Mouse (Mus musculus): ENCODE data around the gene 1700025F22Rik. TPM values are rescaled to one million over a fixed set of nuclear protein-coding genes. Genes with fewer than 3 reads are reported as not detected.
"Not testable (repeated sequence)": the region's sequence is repeated elsewhere in the genome, so short reads cannot be mapped to it uniquely, and the experiment has no call there.

1700025F22Rik gene
- polyA plus RNA-seq, 1 experiment from 2014 or later = not detected

- WGBS = 86% methylated on average over 1 of the region's 1 CpGs
- ATAC-seq (ENCODE audit: low FRiP score, low read depth) = no peak
- Histone ChIP-seq H3K27me3 (no peaks in the 10 kb centered on the region), H3K4me1 (no peaks in the 10 kb centered on the region), H3K36me3 (no peaks in the 10 kb centered on the region), H3K9me3 (no peaks in the 10 kb centered on the region), H3K27ac (replicated peaks) (no peak overlapping the region), H3K4me2 (replicated peaks) (no peak overlapping the region), H3K4me3 (no peak overlapping the region), H3K9ac (replicated peaks) (no peak overlapping the region)
Observed at GRCm38 (mm10) chr19:11101880-11102279, 63.2 kb downstream of the 1700025F22Rik start.

GRCm38 (mm10) chr19:11098401-11098800 is 66.7 kb downstream of the 1700025F22Rik start:
- Histone ChIP-seq H3K27me3 (peaks cover 3% of the 10 kb centered on the region; the same call in 1 of the 2 replicates), H3K27ac (replicated peaks) (no peak overlapping the region), H3K9ac (replicated peaks) (no peak overlapping the region), H3K9me3 (no peaks in the 10 kb centered on the region), H3K4me3 (no peak overlapping the region), H3K4me1 (no peaks in the 10 kb centered on the region), H3K4me2 (replicated peaks) (no peak overlapping the region), H3K36me3 (no peaks in the 10 kb centered on the region)
- no peak for ATAC-seq (ENCODE audit: low FRiP score, low read depth)
- WGBS = 86% methylated on average over 3 of the region's 3 CpGs

GRCm38 (mm10) chr19:11092131-11092530 is 73.0 kb downstream of the 1700025F22Rik start:
- H3K9ac ChIP-seq (replicated peaks); H3K4me1 ChIP-seq; H3K9me3 ChIP-seq; H3K36me3 ChIP-seq; H3K27me3 ChIP-seq; H3K27ac ChIP-seq (replicated peaks); ATAC-seq (ENCODE audit: low FRiP score, low read depth): not testable (repeated sequence)
- 5% methylated on average over 50 of the region's 50 CpGs for WGBS
- H3K4me3 ChIP-seq = peak overlapping the region; percentile 39
- H3K4me2 ChIP-seq (replicated peaks) = peak overlapping the region; percentile 58

Other genes with a start within 250 kb of the 1700025F22Rik start
- gene Zp1, start 244.7 kb downstream of the 1700025F22Rik start, polyA plus RNA-seq (2016; fragmentation: Nextera tagmentation; extraction: Ambion mirVana) = 0.38 TPM in 1 of 2 replicates, not detected in the other
- gene Ptgdr2, start 228.2 kb downstream of the 1700025F22Rik start, polyA plus RNA-seq (2016; fragmentation: Nextera tagmentation; extraction: Ambion mirVana) = 0.09 and 0.12 TPM in 2 replicates
- 21.6 and 23.7 TPM in 2 replicates for gene Ccdc86, start 216.1 kb downstream of the 1700025F22Rik start, polyA plus RNA-seq (2016; fragmentation: Nextera tagmentation; extraction: Ambion mirVana)
- gene Ms4a10, start 190.7 kb downstream of the 1700025F22Rik start, polyA plus RNA-seq (2016; fragmentation: Nextera tagmentation; extraction: Ambion mirVana) = not detected in 2 replicates
- gene Ms4a15, start 172.1 kb downstream of the 1700025F22Rik start, polyA plus RNA-seq (2016; fragmentation: Nextera tagmentation; extraction: Ambion mirVana) = not detected in 2 replicates
- gene Ms4a18, start 147.3 kb downstream of the 1700025F22Rik start, polyA plus RNA-seq (2016; fragmentation: Nextera tagmentation; extraction: Ambion mirVana) = not detected in 2 replicates
- gene Ms4a8a, start 84.2 kb downstream of the 1700025F22Rik start, polyA plus RNA-seq (2016; fragmentation: Nextera tagmentation; extraction: Ambion mirVana) = not detected in 2 replicates
- not detected in 2 replicates for gene 1700017D01Rik, start 34.4 kb downstream of the 1700025F22Rik start, polyA plus RNA-seq (2016; fragmentation: Nextera tagmentation; extraction: Ambion mirVana)
- gene Ms4a13, start 31.4 kb upstream of the 1700025F22Rik start, polyA plus RNA-seq (2016; fragmentation: Nextera tagmentation; extraction: Ambion mirVana) = not detected in 2 replicates
- gene Ms4a12, start 67.1 kb upstream of the 1700025F22Rik start, polyA plus RNA-seq (2016; fragmentation: Nextera tagmentation; extraction: Ambion mirVana) = not detected in 2 replicates
- gene Ms4a1, start 100.9 kb upstream of the 1700025F22Rik start, polyA plus RNA-seq (2016; fragmentation: Nextera tagmentation; extraction: Ambion mirVana) = not detected in 2 replicates
- not detected in 2 replicates for gene Ms4a5, start 118.6 kb upstream of the 1700025F22Rik start, polyA plus RNA-seq (2016; fragmentation: Nextera tagmentation; extraction: Ambion mirVana)
- gene Ms4a14, start 149.1 kb upstream of the 1700025F22Rik start, polyA plus RNA-seq (2016; fragmentation: Nextera tagmentation; extraction: Ambion mirVana) = 0.04 TPM in 1 of 2 replicates, not detected in the other
- 2.3 and 2.7 TPM in 2 replicates for gene Ms4a7, start 170.8 kb upstream of the 1700025F22Rik start, polyA plus RNA-seq (2016; fragmentation: Nextera tagmentation; extraction: Ambion mirVana)
- gene Ms4a4a, start 210.2 kb upstream of the 1700025F22Rik start, polyA plus RNA-seq (2016; fragmentation: Nextera tagmentation; extraction: Ambion mirVana) = 1.9 and 3.1 TPM in 2 replicates
- gene Ms4a4c, start 239.4 kb upstream of the 1700025F22Rik start, polyA plus RNA-seq (2016; fragmentation: Nextera tagmentation; extraction: Ambion mirVana) = 0.13 and 0.17 TPM in 2 replicates